Mouse (Mus musculus) mouse trophoblast stem cell (cell line): Measurements from ENCODE around the gene Tspan14.

Experiments used
- in situ Hi-C, 2 experiments: fragments of 300-500 bp; cut with MseI, MboI; formaldehyde crosslinking; loops; 2 replicates in 1 of 2; 3 replicates in 1 of 2; pipeline ENCODE4 v1.15.1; 2025

Tspan14 gene

GRCm38 (mm10) chr14:40952715-40953114 lies 13.9 kb downstream of the Tspan14 start:
- in situ Hi-C loops, result no loop called here

- in situ Hi-C loops, result no loop called here
Measured at GRCm38 (mm10) chr14:40952301-40952700, 14.3 kb downstream of the Tspan14 start.

GRCm38 (mm10) chr14:40949730-40950614 lies 16.6 kb downstream of the Tspan14 start:
- in situ Hi-C loops, result no loop called here

GRCm38 (mm10) chr14:40949047-40949446 lies 17.6 kb downstream of the Tspan14 start:
- in situ Hi-C loops, result no loop called here

GRCm38 (mm10) chr14:40948522-40948921 lies 18.1 kb downstream of the Tspan14 start:
- in situ Hi-C loops, result no loop called here

- in situ Hi-C loops, result no loop called here
Measured at GRCm38 (mm10) chr14:40947431-40948394, 18.9 kb downstream of the Tspan14 start.

- in situ Hi-C loops, result no loop called here
Measured at GRCm38 (mm10) chr14:40943802-40944201, 22.8 kb downstream of the Tspan14 start.

- in situ Hi-C loops, result no loop called here
Measured at GRCm38 (mm10) chr14:40942429-40942828, 24.2 kb downstream of the Tspan14 start.

- in situ Hi-C loops, result no loop called here
Measured at GRCm38 (mm10) chr14:40938380-40938987, 28.1 kb downstream of the Tspan14 start.

- in situ Hi-C loops, result no loop called here
Measured at GRCm38 (mm10) chr14:40937052-40937451, 29.6 kb downstream of the Tspan14 start.

- in situ Hi-C loops, result no loop called here
Measured at GRCm38 (mm10) chr14:40935481-40935880, 31.1 kb downstream of the Tspan14 start.

GRCm38 (mm10) chr14:40935054-40935453 lies 31.6 kb downstream of the Tspan14 start:
- in situ Hi-C loops, result no loop called here

- in situ Hi-C loops, result no loop called here
Measured at GRCm38 (mm10) chr14:40933328-40933727, 33.3 kb downstream of the Tspan14 start.

- in situ Hi-C loops, result no loop called here
Measured at GRCm38 (mm10) chr14:40932225-40932624, 34.4 kb downstream of the Tspan14 start.

- in situ Hi-C loops, result no loop called here
Measured at GRCm38 (mm10) chr14:40931115-40931829, 35.3 kb downstream of the Tspan14 start.

- in situ Hi-C loops, result loop anchor here in 1 of 2 experiments (5.0 kb wide), 1 partner anchor 42 kb away; no protein-coding TSS in a partner anchor
Measured at GRCm38 (mm10) chr14:40929943-40930342, 36.7 kb downstream of the Tspan14 start.

- in situ Hi-C loops, result loop anchor here in 1 of 2 experiments (5.0 kb wide), 1 partner anchor 43 kb away; no protein-coding TSS in a partner anchor
Measured at GRCm38 (mm10) chr14:40928897-40929296, 37.7 kb downstream of the Tspan14 start.

- in situ Hi-C loops, result loop anchor here in 1 of 2 experiments (5.0 kb wide), 1 partner anchor 45 kb away; no protein-coding TSS in a partner anchor
Measured at GRCm38 (mm10) chr14:40927041-40927440, 39.6 kb downstream of the Tspan14 start.

GRCm38 (mm10) chr14:40924378-40925113 lies 42.1 kb downstream of the Tspan14 start:
- in situ Hi-C loops, result loop anchor here in 1 of 2 experiments (5.0 kb wide), 1 partner anchor 48 kb away; no protein-coding TSS in a partner anchor

- in situ Hi-C loops, result no loop called here
Measured at GRCm38 (mm10) chr14:40921241-40921640, 45.4 kb downstream of the Tspan14 start.
